Mouse (Mus musculus) limb, embryonic 13.5 days (tissue): Measurements from ENCODE around the gene Scube2. TPM values are rescaled to one million over a fixed set of nuclear protein-coding genes. Genes with fewer than 3 reads are reported as not detected.

Experiments
- ATAC-seq: fragments of 200-750 bp; cut with Nextera tagmentation; 2 replicates; pipeline ENCODE4 v1.8.0; 2017; ENCODE audit warnings: low read depth, moderate number of reproducible peaks, moderate TSS enrichment; ENCODE audit not compliant: low FRiP score
- H3K27ac ChIP-seq: fragments of 300-500 bp; sonication (generic); 2 replicates; pipeline ENCODE4 v1.5.1; 2015; ENCODE audit warnings: inconsistent platforms, mild to moderate bottlenecking, moderate library complexity
- H3K27me3 ChIP-seq: fragments of 300-500 bp; sonication (generic); 2 replicates; pipeline ENCODE4 v1.6.1; 2015; ENCODE audit warnings: mild to moderate bottlenecking, inconsistent platforms
- H3K36me3 ChIP-seq: fragments of 300-500 bp; sonication (generic); 2 replicates; pipeline ENCODE4 v1.6.1; 2015; ENCODE audit warnings: inconsistent platforms, mild to moderate bottlenecking, moderate library complexity
- H3K4me1 ChIP-seq: fragments of 300-500 bp; sonication (generic); 2 replicates; pipeline ENCODE4 v1.6.1; 2015; ENCODE audit warnings: inconsistent platforms
- H3K4me2 ChIP-seq: fragments of 300-500 bp; sonication (generic); replicated peaks from 2 replicates; pipeline ENCODE4 v1.6.1; 2015; ENCODE audit warnings: inconsistent platforms, mild to moderate bottlenecking, moderate library complexity
- H3K4me3 ChIP-seq: fragments of 300-500 bp; sonication (generic); 2 replicates; pipeline ENCODE4 v1.5.1; 2015; ENCODE audit warnings: moderate library complexity, mild to moderate bottlenecking, inconsistent platforms
- H3K9ac ChIP-seq: fragments of 300-500 bp; sonication (generic); 2 replicates; pipeline ENCODE4 v1.6.1; 2015; ENCODE audit warnings: mild to moderate bottlenecking, inconsistent platforms
- H3K9me3 ChIP-seq: fragments of 300-500 bp; sonication (generic); 2 replicates; pipeline ENCODE4 v1.6.1; 2016; ENCODE audit warnings: inconsistent platforms
- WGBS: fragments of 180-500 bp; shearing (Covaris S2); methylation state at CpG from one replicate; pipeline ENCODE4 v1.1.7; 2015; 5-methylcytosine and 5-hydroxymethylcytosine counted together
- polyA plus RNA-seq: library from polyadenylated mRNA; unstranded; fragments of >200 nt; fragmentation: Nextera tagmentation; extraction: Ambion mirVana; gene quantifications from 2 replicates; pipeline ENCODE4 v1.2.1, GENCODE M21; 2015

Scube2 gene
- polyA plus RNA-seq, 1 experiment from 2014 or later = 6.5 TPM

DNA sequence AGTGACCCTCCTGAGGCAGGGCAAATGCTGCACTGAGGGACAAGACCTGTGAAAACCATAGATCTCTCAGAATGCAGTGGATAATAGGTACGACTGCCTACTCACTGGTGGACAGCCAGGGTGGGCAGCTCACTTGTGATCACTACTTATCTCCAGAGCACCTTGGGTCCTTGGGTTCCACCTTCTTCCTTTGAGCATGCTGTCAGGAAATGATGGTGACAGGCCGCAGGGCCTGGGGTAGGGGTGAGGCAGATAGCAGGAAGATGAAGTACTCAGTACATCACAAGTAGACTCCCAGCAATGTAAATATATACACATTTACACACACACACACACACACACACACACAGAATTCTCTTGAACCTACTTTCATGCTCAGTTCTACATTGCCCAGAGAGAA is 77.6 kb downstream of the Scube2 start:
- peaks cover 7% of the 10 kb centered on the region; the same call in 1 of the 2 replicates for H3K4me1 ChIP-seq
- H3K9me3 ChIP-seq = no peaks in the 10 kb centered on the region
- no peak overlapping the region for H3K4me2 ChIP-seq
- H3K9ac ChIP-seq = no peak overlapping the region
- H3K4me3 ChIP-seq = no peak overlapping the region
- peaks cover 17% of the 10 kb centered on the region for H3K27me3 ChIP-seq
- WGBS = 80% methylated on average over 2 of the region's 2 CpGs
- H3K27ac ChIP-seq = no peak overlapping the region
- ATAC-seq = no peak
- no peaks in the 10 kb centered on the region for H3K36me3 ChIP-seq

- H3K36me3 ChIP-seq = no peaks in the 10 kb centered on the region
- H3K4me3 ChIP-seq = no peak overlapping the region
- no peak for ATAC-seq
- WGBS = 36% methylated on average over 7 of the region's 7 CpGs
- H3K27ac ChIP-seq = no peak overlapping the region
- peaks cover 23% of the 10 kb centered on the region for H3K4me1 ChIP-seq
- H3K27me3 ChIP-seq = peaks cover 60% of the 10 kb centered on the region
- H3K4me2 ChIP-seq = no peak overlapping the region
- no peaks in the 10 kb centered on the region for H3K9me3 ChIP-seq
- H3K9ac ChIP-seq = no peak overlapping the region
Measured at GRCm38 (mm10) chr7:109783281-109783680, 82.2 kb downstream of the Scube2 start.

- peak within 1 kb of the TSS; percentile 52 for H3K4me3 ChIP-seq
- WGBS = 2% methylated on average over 52 of the region's 52 CpGs
- no peak within 1 kb of the TSS for H3K27ac ChIP-seq
- peak; percentile 81 for ATAC-seq
- peaks cover 23% of the 10 kb centered on the region for H3K4me1 ChIP-seq
- peak within 1 kb of the TSS; percentile 61 for H3K9ac ChIP-seq
- peaks cover 74% of the 10 kb centered on the region for H3K27me3 ChIP-seq
- H3K4me2 ChIP-seq = peak within 1 kb of the TSS; percentile 95
- H3K36me3 ChIP-seq = no peaks in the 10 kb centered on the region
- H3K9me3 ChIP-seq = no peaks in the 10 kb centered on the region
Measured at GRCm38 (mm10) chr7:109781470-109782203, 83.8 kb downstream of the Scube2 start, which contains the start of gene Nrip3. Gene Nrip3, minus strand, starts transcription at chr7:109782025.

GRCm38 (mm10) chr7:109781087-109781469 is 84.4 kb downstream of the Scube2 start:
- H3K9ac ChIP-seq = peak overlapping the region; percentile 61
- no peaks in the 10 kb centered on the region for H3K36me3 ChIP-seq
- ATAC-seq = peak; percentile 25; the same call in 1 of the 2 replicates
- H3K9me3 ChIP-seq = no peaks in the 10 kb centered on the region
- peaks cover 74% of the 10 kb centered on the region for H3K27me3 ChIP-seq
- peak overlapping the region; percentile 52 for H3K4me3 ChIP-seq
- H3K4me1 ChIP-seq = peaks cover 23% of the 10 kb centered on the region
- peak overlapping the region; percentile 95 for H3K4me2 ChIP-seq
- WGBS = 1% methylated on average over 24 of the region's 24 CpGs
- no peak overlapping the region for H3K27ac ChIP-seq

DNA sequence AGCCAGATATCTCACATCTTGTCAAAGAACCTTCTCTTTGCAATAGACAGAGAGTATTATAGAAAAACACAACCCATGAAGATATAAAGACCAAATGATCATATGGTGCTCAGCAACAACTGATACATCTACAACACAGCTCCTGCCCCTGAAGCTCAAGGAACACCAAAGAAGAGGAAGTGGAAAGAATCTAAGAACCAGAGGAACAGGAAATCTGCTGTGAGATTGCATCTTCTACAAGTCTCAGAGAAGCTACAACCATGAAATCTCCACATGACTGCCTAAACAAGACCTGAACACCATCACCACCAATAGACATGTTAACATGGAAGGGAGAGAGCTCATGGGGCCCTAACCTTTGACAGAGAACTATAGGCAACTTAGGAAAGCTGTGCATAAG is 93.2 kb downstream of the Scube2 start:
- no peaks in the 10 kb centered on the region for H3K4me1 ChIP-seq
- ATAC-seq = no peak
- H3K9me3 ChIP-seq = no peaks in the 10 kb centered on the region
- no peak overlapping the region for H3K27ac ChIP-seq
- H3K36me3 ChIP-seq = no peaks in the 10 kb centered on the region
- no peak overlapping the region for H3K4me2 ChIP-seq
- H3K4me3 ChIP-seq = no peak overlapping the region
- H3K27me3 ChIP-seq = peaks cover 3% of the 10 kb centered on the region; the same call in 1 of the 2 replicates
- no peak overlapping the region for H3K9ac ChIP-seq

DNA sequence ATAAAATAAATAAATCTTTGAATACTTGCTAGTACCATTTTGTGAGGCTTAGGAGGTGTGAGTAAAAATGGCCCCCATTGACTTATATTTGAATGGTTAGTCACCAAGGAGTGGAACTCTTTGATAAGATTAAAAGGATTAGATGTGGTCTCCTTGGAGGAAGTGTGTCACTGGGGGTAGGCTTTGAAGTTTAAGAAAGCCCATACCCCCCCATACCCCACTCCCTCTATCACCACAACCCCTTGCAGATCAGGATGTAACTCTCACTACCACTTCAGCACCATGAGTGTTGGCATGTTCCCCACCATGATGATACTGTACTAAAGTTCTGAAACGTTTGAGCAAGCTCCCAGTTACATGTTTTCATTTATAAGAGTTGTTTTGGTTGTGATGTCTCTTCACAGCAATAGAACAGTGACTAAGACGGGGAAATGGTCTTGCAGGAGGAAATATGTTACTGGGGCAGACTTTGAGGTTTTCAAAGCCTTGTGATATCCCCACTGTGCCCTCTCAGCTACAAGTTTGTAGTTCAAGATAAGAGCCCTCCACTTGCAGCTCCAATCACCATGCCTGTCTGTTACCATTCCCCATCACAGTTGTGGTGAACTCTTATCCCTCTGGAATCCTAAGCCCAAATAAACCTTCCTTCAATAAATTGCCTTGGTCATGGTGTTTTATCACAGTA is 96.6 kb downstream of the Scube2 start:
- H3K4me2 ChIP-seq = no peak overlapping the region
- 42% methylated on average over 2 of the region's 2 CpGs for WGBS

DNA sequence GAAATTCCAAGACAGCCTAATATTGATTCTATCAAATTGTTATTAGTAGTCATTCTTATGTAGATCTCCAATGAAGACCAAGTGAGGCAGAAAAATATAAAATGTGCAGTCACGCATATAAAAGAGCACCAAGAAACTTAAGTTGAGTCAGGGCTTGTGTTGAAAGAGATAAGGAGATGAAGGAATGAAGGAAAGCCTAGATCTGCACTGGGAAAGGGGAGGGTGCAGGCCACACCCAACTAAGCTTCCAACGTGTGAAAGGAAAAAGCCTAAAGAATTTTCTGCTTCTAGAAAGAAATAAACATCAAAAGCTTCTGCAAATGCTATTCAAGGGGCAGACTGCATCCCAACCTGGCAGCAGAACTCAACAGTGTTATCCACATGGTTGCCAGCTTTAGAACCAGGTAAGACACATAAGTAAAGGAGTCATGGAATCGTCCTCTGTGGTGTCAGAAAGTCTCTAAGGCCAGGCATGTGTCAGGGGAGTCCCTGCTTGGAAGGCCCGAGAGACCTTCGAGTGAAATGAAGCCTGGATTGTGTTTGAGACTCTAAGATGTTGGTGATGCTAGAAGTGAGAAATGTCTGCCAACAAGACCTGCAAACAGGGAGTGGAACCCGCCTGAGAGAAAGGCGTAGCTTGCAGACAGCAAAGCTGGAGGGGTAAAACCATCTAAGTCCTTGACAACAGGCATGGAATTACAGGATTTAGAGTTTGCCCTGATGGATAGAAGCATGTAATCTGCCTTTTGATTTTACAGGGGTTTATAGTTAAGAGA is 97.7 kb downstream of the Scube2 start:
- no peaks in the 10 kb centered on the region for H3K27me3 ChIP-seq
- no peak for ATAC-seq
- 80% methylated on average over 7 of the region's 7 CpGs for WGBS
- H3K4me2 ChIP-seq = no peak overlapping the region
- H3K9me3 ChIP-seq = no peaks in the 10 kb centered on the region
- no peak overlapping the region for H3K27ac ChIP-seq
- no peak overlapping the region for H3K9ac ChIP-seq
- no peak overlapping the region for H3K4me3 ChIP-seq
- H3K36me3 ChIP-seq = no peaks in the 10 kb centered on the region
- H3K4me1 ChIP-seq = no peaks in the 10 kb centered on the region

More for the DNA sequence above, 96.6 kb downstream of the Scube2 start:
- Histone ChIP-seq H3K9me3 (no peaks in the 10 kb centered on the region), H3K4me1 (no peaks in the 10 kb centered on the region), H3K9ac (no peak overlapping the region), H3K4me3 (no peak overlapping the region), H3K27me3 (no peaks in the 10 kb centered on the region), H3K27ac (no peak overlapping the region), H3K36me3 (no peaks in the 10 kb centered on the region)
- ATAC-seq = no peak

GRCm38 (mm10) chr7:109764009-109764408 is 101.5 kb downstream of the Scube2 start:
- no peak overlapping the region for H3K9ac ChIP-seq
- no peaks in the 10 kb centered on the region for H3K9me3 ChIP-seq
- no peaks in the 10 kb centered on the region for H3K4me1 ChIP-seq
- H3K4me3 ChIP-seq = no peak overlapping the region
- H3K4me2 ChIP-seq = no peak overlapping the region
- H3K27ac ChIP-seq = no peak overlapping the region
- no peaks in the 10 kb centered on the region for H3K27me3 ChIP-seq
- no peaks in the 10 kb centered on the region for H3K36me3 ChIP-seq
- WGBS = 66% methylated on average over 2 of the region's 2 CpGs
- ATAC-seq = no peak

GRCm38 (mm10) chr7:109756291-109756690 is 109.2 kb downstream of the Scube2 start:
- no peak overlapping the region for H3K4me3 ChIP-seq
- no peaks in the 10 kb centered on the region for H3K36me3 ChIP-seq
- ATAC-seq = no peak
- H3K9me3 ChIP-seq = no peaks in the 10 kb centered on the region
- H3K4me1 ChIP-seq = peaks cover 13% of the 10 kb centered on the region
- H3K9ac ChIP-seq = no peak overlapping the region
- H3K4me2 ChIP-seq = no peak overlapping the region
- H3K27me3 ChIP-seq = no peaks in the 10 kb centered on the region
- 91% methylated on average over 3 of the region's 3 CpGs for WGBS
- H3K27ac ChIP-seq = no peak overlapping the region

- Histone ChIP-seq H3K9me3 (no peaks in the 10 kb centered on the region), H3K27ac (no peak overlapping the region), H3K27me3 (no peaks in the 10 kb centered on the region), H3K9ac (no peak overlapping the region), H3K36me3 (no peaks in the 10 kb centered on the region), H3K4me3 (no peak overlapping the region), H3K4me1 (peaks cover 16% of the 10 kb centered on the region), H3K4me2 (no peak overlapping the region)
- WGBS = 82% methylated on average over 8 of the region's 8 CpGs
- ATAC-seq = no peak
Measured at GRCm38 (mm10) chr7:109754034-109754433, 111.4 kb downstream of the Scube2 start.

DNA sequence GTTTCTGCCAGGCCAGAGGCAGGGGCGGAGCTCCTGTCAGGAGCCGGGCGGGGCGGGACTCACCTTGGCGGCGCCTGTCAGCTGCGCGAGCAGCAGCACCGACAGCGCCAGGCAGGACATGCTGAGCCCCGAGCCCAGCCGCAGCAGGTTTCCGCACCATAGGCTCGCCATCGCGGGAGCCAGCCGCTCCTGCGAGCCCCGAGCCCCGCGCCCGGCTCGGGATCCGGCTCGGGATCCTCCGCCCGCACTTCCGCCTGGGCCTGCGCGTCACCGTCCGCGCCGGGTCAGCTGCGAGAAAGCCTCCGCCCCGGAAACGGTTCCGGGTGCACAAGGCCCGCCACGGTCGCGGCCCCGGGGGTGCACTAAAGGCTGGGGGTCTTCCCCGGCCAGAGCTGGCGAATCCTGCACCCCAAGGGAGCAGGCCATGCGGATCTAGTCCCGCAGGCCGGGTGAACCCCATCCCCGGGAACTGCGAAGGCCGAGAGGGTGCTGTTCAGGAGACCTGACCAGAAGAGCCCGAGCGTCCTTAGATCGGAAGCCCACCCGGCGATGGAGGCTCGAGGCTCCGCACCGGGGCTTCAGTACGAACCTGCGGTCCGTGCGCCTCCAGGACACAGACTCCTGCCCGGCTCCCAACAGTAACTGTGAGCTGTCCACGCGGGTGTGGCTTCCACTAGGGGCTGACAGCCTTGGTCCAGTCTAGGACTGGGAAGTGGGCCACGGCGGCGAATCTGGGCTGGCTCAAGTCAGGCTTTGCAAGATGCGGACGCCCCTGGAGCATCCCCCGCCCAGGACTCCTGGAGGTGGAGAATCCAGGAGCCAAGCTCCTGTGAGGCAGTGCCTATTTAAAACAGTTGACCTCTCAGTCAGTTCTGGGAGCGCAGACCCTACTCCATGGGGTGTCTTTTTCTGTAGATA is 113.2 kb downstream of the Scube2 start, which contains the start of gene Tmem9b:
Gene Tmem9b (minus strand): TSS at position 868 of the 918 bp plus-strand sequence.
- Histone ChIP-seq H3K4me2 (peak within 1 kb of the TSS; percentile 91), H3K4me3 (peak within 1 kb of the TSS; percentile 88), H3K27me3 (no peaks in the 10 kb centered on the region), H3K27ac (peak within 1 kb of the TSS; percentile 72), H3K36me3 (no peaks in the 10 kb centered on the region), H3K4me1 (peaks cover 16% of the 10 kb centered on the region), H3K9ac (peak within 1 kb of the TSS; percentile 91), H3K9me3 (no peaks in the 10 kb centered on the region)
- under 1% methylated on average over 70 of the region's 74 CpGs for WGBS
- ATAC-seq = peak; percentile 89
